Mouse (Mus musculus): ENCODE measurements at regions not wholly inside any gene's neighbourhood (a gene's known extent, or its start where the extent isn't known, plus 50 kb on each side); places are given as distances from the start of the nearest gene placed in this dataset.

DNA sequence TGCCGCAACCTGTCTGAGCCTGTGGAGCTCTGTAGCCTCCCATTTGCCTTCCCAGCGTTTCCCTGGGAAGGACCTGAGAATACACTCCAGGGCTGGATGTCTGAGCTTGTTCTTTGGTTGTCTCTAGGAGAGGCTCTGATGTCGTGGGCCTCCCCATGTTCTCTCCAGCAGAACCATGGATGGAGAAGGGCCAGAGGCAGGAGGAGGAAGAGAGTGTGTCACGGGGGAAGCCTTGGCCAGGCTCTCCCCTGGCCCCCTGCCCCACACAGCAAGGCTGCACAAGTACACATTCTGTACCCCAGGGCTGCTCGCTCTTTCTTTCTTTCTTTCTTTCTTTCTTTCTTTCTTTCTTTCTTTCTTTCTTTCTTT, 74.9 kb upstream of the Irf2bp2 start:
- Histone ChIP-seq H3K27me3 (ENCODE audit: control insufficient read depth in 1 of 2, insufficient read depth in 2 of 2, low read length in 2 of 2) (no peaks in the 10 kb centered on the region), H3K4me3 (ENCODE audit: control insufficient read depth in 1 of 2, insufficient read depth in 1 of 2, low read depth in 2 of 2, low read length in 2 of 2) (no peak overlapping the region), H3K9ac (ENCODE audit: control insufficient read depth, low read depth, low read length, poor library complexity, severe bottlenecking) (no peak overlapping the region), H3K79me2 (ENCODE audit: control insufficient read depth, insufficient read depth, low read length, poor library complexity) (no peaks in the 10 kb centered on the region), H3K27ac (ENCODE audit: control insufficient read depth, low read depth, low read length) (no peak overlapping the region), H3K4me1 (ENCODE audit: control insufficient read depth in 1 of 2, insufficient read depth in 2 of 2, low read length in 2 of 2) (peaks cover 0 to 16% of the 10 kb centered on the region in 2 experiments; a peak in 3 of 4 replicates), H3K9me3 (replicated peaks; ENCODE audit: insufficient read depth, low read length) (no peaks in the 10 kb centered on the region), H3K36me3 (ENCODE audit: control insufficient read depth in 1 of 2, insufficient read depth in 2 of 2, low read length in 2 of 2) (peaks cover 0 to 10% of the 10 kb centered on the region in 2 experiments; a peak in 2 of 4 replicates)
- TF ChIP-seq MAZ (IDR thresholded peaks at IDR 0.05; ENCODE audit: low read depth, low read length) = no peak
- no peak for DNase-seq (ENCODE audit: low read depth, low spot score)

GRCm38 (mm10) chr8:126667721-126668656, 74.2 kb upstream of the Irf2bp2 start:
- no peak for DNase-seq (ENCODE audit: low read depth, low spot score)
- no peak overlapping the region for H3K4me3 ChIP-seq (ENCODE audit: control insufficient read depth in 1 of 2, insufficient read depth in 1 of 2, low read depth in 2 of 2, low read length in 2 of 2)
- no peak overlapping the region for H3K9ac ChIP-seq (ENCODE audit: control insufficient read depth, low read depth, low read length, poor library complexity, severe bottlenecking)
- H3K9me3 ChIP-seq (replicated peaks; ENCODE audit: insufficient read depth, low read length) = no peaks in the 10 kb centered on the region
- H3K36me3 ChIP-seq (ENCODE audit: control insufficient read depth in 1 of 2, insufficient read depth in 2 of 2, low read length in 2 of 2) = peaks cover 0 to 15% of the 10 kb centered on the region in 2 experiments; a peak in 2 of 4 replicates
- TF ChIP-seq BHLHE40 (IDR thresholded peaks at IDR 0.05; ENCODE audit: borderline replicate concordance, low read depth, low read length) (no peak), POLR2AphosphoS2 (IDR thresholded peaks at IDR 0.05; ENCODE audit: low read length) (no peak), ZNF384 (IDR thresholded peaks at IDR 0.05; ENCODE audit: low read depth, low read length) (no peak), RAD21 (IDR thresholded peaks at IDR 0.05; ENCODE audit: low read depth, low read length) (no peak), ZMIZ1 (IDR thresholded peaks at IDR 0.05; ENCODE audit: low read depth, low read length) (no peak), TCF12 (IDR thresholded peaks at IDR 0.05; ENCODE audit: low read depth, low read length) (no peak), NRF1 (IDR thresholded peaks at IDR 0.05; ENCODE audit: insufficient read depth, low read depth, low read length, poor library complexity, severe bottlenecking) (no peak), MAFK (IDR thresholded peaks at IDR 0.05; ENCODE audit: borderline replicate concordance, low read depth, low read length) (no peak), E2F4 (IDR thresholded peaks at IDR 0.05; ENCODE audit: borderline replicate concordance, low read depth, low read length) (no peak), ZC3H11A (IDR thresholded peaks at IDR 0.05; ENCODE audit: low read depth, low read length) (no peak), CHD2 (IDR thresholded peaks at IDR 0.05; ENCODE audit: low read length) (no peak), CTCF (IDR thresholded peaks at IDR 0.05 in 2 of 3, conservative IDR thresholded peaks at IDR 0.05 in 1 of 3; ENCODE audit: control insufficient read depth in 1 of 3, insufficient read depth in 1 of 3, low read depth in 2 of 3, low read length in 3 of 3, poor library complexity in 1 of 3, severe bottlenecking in 1 of 3) (no peak), MAZ (IDR thresholded peaks at IDR 0.05; ENCODE audit: low read depth, low read length) (no peak), POLR2AphosphoS5 (IDR thresholded peaks at IDR 0.05; ENCODE audit: borderline replicate concordance, low read depth, low read length) (no peak), TAL1 (IDR thresholded peaks at IDR 0.05; ENCODE audit: low read length) (no peak)
- H3K27me3 ChIP-seq (ENCODE audit: control insufficient read depth in 1 of 2, insufficient read depth in 2 of 2, low read length in 2 of 2) = no peaks in the 10 kb centered on the region
- peaks cover 3 to 23% of the 10 kb centered on the region in 2 experiments for H3K4me1 ChIP-seq (ENCODE audit: control insufficient read depth in 1 of 2, insufficient read depth in 2 of 2, low read length in 2 of 2)
- H3K27ac ChIP-seq (ENCODE audit: control insufficient read depth, low read depth, low read length) = no peak overlapping the region
- no peaks in the 10 kb centered on the region for H3K79me2 ChIP-seq (ENCODE audit: control insufficient read depth, insufficient read depth, low read length, poor library complexity)
